ENCODE assay signal across 12 mouse cellular contexts in the genomic region with DNA sequence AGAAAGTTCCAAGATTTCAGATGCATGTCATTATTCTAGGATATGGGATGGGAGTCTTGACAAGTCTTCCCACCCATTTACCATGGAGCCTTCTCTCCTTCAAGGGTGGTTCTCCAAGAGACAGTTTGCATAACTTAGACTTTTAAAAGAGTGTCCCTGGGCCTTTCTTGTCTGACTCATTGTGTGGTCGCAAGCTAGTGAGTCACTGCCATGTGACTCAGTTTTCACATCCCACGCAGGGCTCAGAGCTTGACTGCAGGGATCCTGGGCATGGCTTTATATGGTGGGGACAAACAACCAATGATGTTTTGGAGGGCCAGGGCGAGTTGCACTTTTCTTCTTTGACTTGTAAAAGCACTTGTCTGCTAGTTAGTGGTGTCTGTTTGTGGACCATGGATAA. TPM values are rescaled to one million over a fixed set of nuclear protein-coding genes. Genes with fewer than 3 reads are reported as not detected.
DNase-seq lines count a peak whose midpoint lies in the region; ATAC-seq and TF ChIP-seq lines count a peak whose summit lies in the region.
"Had no signal": no experiment of that assay in that cellular context is flagged by ENCODE, and none has a peak within 500 bp of the region (broad histone marks: within the 10 kb centered on the region; RNA-seq: fewer than 3 reads in every experiment).

No protein-coding gene starts in this region.

- TF ChIP-seq CTCF in left cerebral cortex, adult 2 months (IDR thresholded peaks at IDR 0.05), result no peak
- TF ChIP-seq CTCF in layer of hippocampus, adult 2 months (conservative IDR thresholded peaks at IDR 0.05), result no peak

- peak; percentile 36 to 66 for DNase-seq in left cerebral cortex, adult 2 months (ENCODE audit: extremely low spot score in 1 of 2, low spot score in 2 of 2)
- no peak for DNase-seq in left cerebral cortex, adult 11 months (ENCODE audit: low spot score)
- peak; percentile 7 for DNase-seq in CD4-positive helper T cell, adult 2 months (ENCODE audit: low read depth, low spot score)
- peak; percentile 18 for DNase-seq in ZHBTc4 (ENCODE audit: low read depth, low spot score)
- DNase-seq in fibroblast of lung, adult 2 months (ENCODE audit: low read depth), result peak; percentile 69
- no peak for DNase-seq in layer of hippocampus, postnatal 25 days (ENCODE audit: extremely low spot score in 1 of 2, low spot score in 1 of 2)
- DNase-seq in layer of hippocampus, adult 2 months (ENCODE audit: low spot score in 2 of 2), result no peak
- DNase-seq: cerebellum, adult 8-10 months; retina, postnatal 1 day; thymus, adult 2 months had no signal

- ATAC-seq in erythroid progenitor cell, adult 5-6 weeks (replicated peaks; ENCODE audit: low FRiP score, poor library complexity, severe bottlenecking), result no peak

- intact Hi-C loops in left cerebral cortex, adult 2 months (cut with DNase I), result loop anchor here (5.0 kb wide), 3 partner anchors 64 to 111 kb away; partner anchors contain the start of gene Me3

- H3K27ac ChIP-seq in left cerebral cortex, adult 2 months, result peak overlapping the region; percentile 67; the same call in 1 of the 2 replicates
- H3K27ac ChIP-seq in layer of hippocampus, adult 2 months, result no peak overlapping the region

- no peak overlapping the region for H3K4me3 ChIP-seq in left cerebral cortex, adult 2 months
- H3K4me3 ChIP-seq in layer of hippocampus, adult 2 months, result no peak overlapping the region

RNA-seq across cellular contexts. Expression of gene Prss23, which starts 34.0 kb away (rescaled TPM):
- 10 to 100 TPM; 17.4 to 20.6 TPM for total RNA-seq in left cerebral cortex, adult 2 months (2021)
- 10 to 100 TPM; 12.9 to 14.1 TPM for total RNA-seq in layer of hippocampus, postnatal 25 days (2021)
- 10 to 100 TPM; 16.7 to 18.1 TPM for total RNA-seq in layer of hippocampus, adult 2 months (2021)
- total RNA-seq in erythroid progenitor cell, adult 5-6 weeks (2015; ENCODE audit: low replicate concordance), result not detected in 2 replicates
- total RNA-seq in erythroid progenitor cell, adult 5-6 weeks (2017; ENCODE audit: low replicate concordance), result 0.77 TPM in 1 of 2 replicates, not detected in the other
- total RNA-seq: megakaryocyte progenitor cell, adult 5-6 weeks had no signal

Comparison
In these comparisons a context has a peak if more than half of its experiments do, and no peak if none do; other contexts are left out.
1. DNase-seq: peak in left cerebral cortex, adult 2 months (2 of 2), CD4-positive helper T cell, adult 2 months (single experiment), ZHBTc4 (single experiment) and fibroblast of lung, adult 2 months (single experiment); none in left cerebral cortex, adult 11 months (single experiment), layer of hippocampus, postnatal 25 days (0 of 2) and layer of hippocampus, adult 2 months (0 of 2).
2. RNA of gene Prss23, which starts 34.0 kb away (total RNA-seq): 17.4 to 20.6 TPM in left cerebral cortex, adult 2 months, 16.7 to 18.1 TPM in layer of hippocampus, adult 2 months and 12.9 to 14.1 TPM in layer of hippocampus, postnatal 25 days; 0.77 TPM in erythroid progenitor cell, adult 5-6 weeks; every median in the first group is over 4 times any median in the second.